Mouse (Mus musculus): ENCODE measurements at regions not wholly inside any gene's neighbourhood (a gene's known extent, or its start where the extent isn't known, plus 50 kb on each side); places are given as distances from the start of the nearest gene placed in this dataset. TPM values are rescaled to one million over a fixed set of nuclear protein-coding genes. Genes with fewer than 3 reads are reported as not detected.

DNA sequence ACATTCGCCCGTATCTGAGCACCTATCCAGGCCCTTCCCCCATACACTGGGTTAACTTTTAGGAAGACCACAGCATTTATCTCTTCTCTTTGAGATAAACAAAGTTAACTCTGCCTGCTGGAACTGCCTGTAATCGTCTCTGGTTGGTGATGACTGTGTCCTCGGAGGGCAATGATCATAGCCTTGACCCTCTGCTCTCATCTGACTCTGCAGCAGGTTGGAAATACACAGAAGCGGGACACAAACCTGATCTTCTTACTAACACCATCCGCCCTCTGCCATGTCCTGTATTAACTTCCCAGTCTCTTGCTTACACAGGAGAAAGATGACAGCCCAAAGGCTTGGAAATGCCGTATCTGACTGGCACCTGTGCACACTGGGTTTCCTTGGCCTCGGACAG is 603.7 kb downstream of the Gm826 start:
- intact Hi-C loops (cut with DNase I), result no loop called here
- DNase-seq (ENCODE audit: low spot score), result no peak

- no peak for DNase-seq (ENCODE audit: low spot score)
- intact Hi-C loops (cut with DNase I), result no loop called here
These were observed 602.7 kb downstream of the Gm826 start for GRCm38 (mm10) chr2:159731305-159731704.

DNA sequence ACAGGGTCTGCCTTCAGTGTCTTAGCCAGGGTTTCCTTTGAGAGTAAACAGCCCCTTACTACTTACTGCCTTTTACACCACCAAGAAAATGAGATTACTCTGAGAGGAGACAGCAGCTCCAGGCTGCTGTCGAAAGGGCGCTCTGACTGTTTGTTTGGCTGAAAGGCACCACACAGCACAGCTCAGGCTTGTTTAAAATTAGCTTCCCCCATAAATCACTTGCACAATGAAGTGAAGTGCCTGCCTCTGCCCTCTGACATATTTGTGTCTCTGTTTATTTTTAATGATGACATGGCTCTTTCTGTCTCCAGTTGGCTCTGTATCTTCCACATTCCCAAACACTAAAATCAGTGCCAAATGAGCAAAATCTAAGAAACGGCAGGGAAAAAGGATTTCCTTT is 601.5 kb downstream of the Gm826 start:
- intact Hi-C loops (cut with DNase I), result no loop called here
- DNase-seq (ENCODE audit: low spot score), result no peak

DNA sequence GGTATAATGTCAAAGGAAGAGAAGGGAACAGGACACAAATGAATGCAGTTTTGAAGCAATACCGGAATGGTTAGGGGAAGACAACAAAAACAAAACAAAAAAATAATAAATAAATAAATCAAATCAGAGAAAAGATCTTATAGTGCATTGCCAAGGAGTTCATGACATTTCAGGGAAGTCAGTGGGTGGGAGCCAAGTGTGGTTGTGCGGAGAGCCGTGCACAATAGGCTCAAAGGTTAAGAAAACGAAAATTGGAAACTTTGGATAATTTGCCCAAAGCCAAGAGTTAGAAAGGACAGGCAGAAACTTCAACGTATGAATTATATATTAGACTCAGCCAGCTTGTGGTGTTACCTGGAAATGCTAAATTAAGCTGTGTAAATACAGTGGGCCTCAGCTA is 599.4 kb downstream of the Gm826 start:
- intact Hi-C loops (cut with DNase I), result no loop called here
- DNase-seq (ENCODE audit: low spot score), result no peak

GRCm38 (mm10) chr2:159755541-159756011 is 578.4 kb downstream of the Gm826 start:
- DNase-seq (ENCODE audit: low spot score), result no peak
- intact Hi-C loops (cut with DNase I), result no loop called here

DNA sequence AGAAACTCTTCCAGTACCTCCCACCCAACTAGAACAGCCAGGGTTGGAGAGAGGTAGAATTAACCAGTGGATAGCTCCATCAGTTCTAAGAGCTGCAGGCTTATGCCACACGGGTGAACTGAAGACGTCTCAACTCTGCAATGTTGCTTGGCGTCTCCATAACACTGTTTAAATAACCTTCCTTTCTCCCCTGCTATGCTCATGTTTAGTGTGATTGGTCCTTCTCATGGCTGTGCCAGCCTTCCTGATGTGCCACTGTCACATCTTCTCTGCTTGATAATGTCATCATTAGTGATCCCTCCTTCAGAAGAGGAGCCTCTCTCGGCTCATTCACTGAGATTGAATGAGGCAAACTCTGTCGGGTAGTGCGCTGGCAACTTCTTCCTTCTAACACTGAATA is 573.2 kb downstream of the Gm826 start:
- intact Hi-C loops (cut with DNase I), result no loop called here
- no peak for DNase-seq (ENCODE audit: low spot score)

GRCm38 (mm10) chr2:159763115-159763514 is 570.8 kb downstream of the Gm826 start:
- DNase-seq (ENCODE audit: low spot score), result no peak
- intact Hi-C loops (cut with DNase I), result no loop called here

Small RNA genes in the stretch of these regions (microRNA-seq; reads per million reads assigned to microRNA genes)
- not detected for gene Gm44319

All from heart, postnatal 25 days (tissue).